Comparison of ENCODE assay signal across 8 mouse cellular contexts in genomic region chr16:45844049-45844780, GRCm38 (mm10).
DNase-seq lines count a peak whose midpoint lies in the region; ATAC-seq and TF ChIP-seq lines count a peak whose summit lies in the region.

No protein-coding gene starts in this region.

- H3K9me3 ChIP-seq in forebrain, embryonic 11.5 days (ENCODE audit: control insufficient read depth, low read length): no peaks in the 10 kb centered on the region
- no peaks in the 10 kb centered on the region for H3K9me3 ChIP-seq in heart, embryonic 14.5 days (ENCODE audit: control insufficient read depth, low read length)
- H3K9me3 ChIP-seq in kidney, postnatal 0 days (replicated peaks; ENCODE audit: low read length): no peaks in the 10 kb centered on the region
- no peaks in the 10 kb centered on the region for H3K9me3 ChIP-seq in stomach, postnatal 0 days (ENCODE audit: control insufficient read depth, low read length)

- no peaks in the 10 kb centered on the region; the same call in 1 of the 2 replicates for H3K27me3 ChIP-seq in forebrain, embryonic 11.5 days (ENCODE audit: control insufficient read depth, insufficient read depth, low read length)
- no peaks in the 10 kb centered on the region for H3K27me3 ChIP-seq in heart, embryonic 14.5 days (ENCODE audit: control insufficient read depth, insufficient read depth, low read length)
- H3K27me3 ChIP-seq in kidney, postnatal 0 days (ENCODE audit: insufficient read depth, low read length): no peaks in the 10 kb centered on the region
- H3K27me3 ChIP-seq in liver, adult 2 months (ENCODE audit: control insufficient read depth, insufficient read depth, low read length): no peaks in the 10 kb centered on the region
- H3K27me3 ChIP-seq in myocyte (ENCODE audit: control insufficient read depth, insufficient read depth, insufficient read length): no peaks in the 10 kb centered on the region
- no peaks in the 10 kb centered on the region for H3K27me3 ChIP-seq in stomach, postnatal 0 days (ENCODE audit: control insufficient read depth, insufficient read depth, low read length)

- WGBS in forebrain, embryonic 11.5 days: under 1% methylated on average over 44 of the region's 45 CpGs
- WGBS in heart, embryonic 14.5 days: 0% methylated on average over 37 of the region's 45 CpGs
- WGBS in kidney, postnatal 0 days: under 1% methylated on average over 43 of the region's 45 CpGs
- WGBS in liver, adult 2 months: 8% methylated on average over 45 of the region's 45 CpGs
- 1% methylated on average over 40 of the region's 45 CpGs for whole genome bisulfite sequencing in stomach, postnatal 0 days

- peak overlapping the region; percentile 78 for H3K4me2 ChIP-seq in forebrain, embryonic 11.5 days (ENCODE audit: low read depth, low read length, severe bottlenecking)
- peak overlapping the region; percentile 68 for H3K4me2 ChIP-seq in heart, embryonic 14.5 days (ENCODE audit: low read length)
- peak overlapping the region; percentile 76 for H3K4me2 ChIP-seq in kidney, postnatal 0 days (ENCODE audit: low read length)
- peak overlapping the region; percentile 91 for H3K4me2 ChIP-seq in myocyte (ENCODE audit: low read depth)
- peak overlapping the region; percentile 91 for H3K4me2 ChIP-seq in stomach, postnatal 0 days (replicated peaks; ENCODE audit: low read depth)

- peak; percentile 78 for TF ChIP-seq CTCF in kidney, postnatal 0 days (IDR thresholded peaks at IDR 0.05; ENCODE audit: low read depth)
- TF ChIP-seq CTCF in liver, adult 2 months (IDR thresholded peaks at IDR 0.05; ENCODE audit: low read depth, low read length): peak; percentile 74
- TF ChIP-seq CTCF in stomach, postnatal 0 days (IDR thresholded peaks at IDR 0.05; ENCODE audit: low read depth): peak; percentile 76

- H3K36me3 ChIP-seq in forebrain, embryonic 11.5 days (ENCODE audit: control insufficient read depth, insufficient read depth, low read length): no peaks in the 10 kb centered on the region
- no peaks in the 10 kb centered on the region for H3K36me3 ChIP-seq in heart, embryonic 14.5 days (ENCODE audit: control insufficient read depth, insufficient read depth, low read length)
- H3K36me3 ChIP-seq in kidney, postnatal 0 days (ENCODE audit: insufficient read depth, low read length): no peaks in the 10 kb centered on the region
- no peaks in the 10 kb centered on the region for H3K36me3 ChIP-seq in liver, adult 2 months (ENCODE audit: control insufficient read depth, insufficient read depth, low read length)
- H3K36me3 ChIP-seq in myocyte (ENCODE audit: control insufficient read depth, insufficient read depth): no peaks in the 10 kb centered on the region
- no peaks in the 10 kb centered on the region for H3K36me3 ChIP-seq in stomach, postnatal 0 days (ENCODE audit: control insufficient read depth, insufficient read depth, low read length)

- peaks cover 9% of the 10 kb centered on the region; the same call in 1 of the 2 replicates for H3K4me1 ChIP-seq in forebrain, embryonic 11.5 days (replicated peaks; ENCODE audit: control insufficient read depth, insufficient read depth, low read length)
- H3K4me1 ChIP-seq in heart, embryonic 14.5 days (ENCODE audit: control insufficient read depth in 2 of 2, insufficient read depth in 2 of 2, low read length in 2 of 2): peaks cover 10 to 39% of the 10 kb centered on the region in 2 experiments
- peaks cover 24% of the 10 kb centered on the region for H3K4me1 ChIP-seq in kidney, postnatal 0 days (replicated peaks; ENCODE audit: insufficient read depth, low read length)
- H3K4me1 ChIP-seq in liver, adult 2 months (ENCODE audit: control insufficient read depth, insufficient read depth, low read length): peaks cover 3% of the 10 kb centered on the region; the same call in 1 of the 2 replicates
- no peaks in the 10 kb centered on the region for H3K4me1 ChIP-seq in stomach, postnatal 0 days (replicated peaks; ENCODE audit: control insufficient read depth, insufficient read depth)

- H3K9ac ChIP-seq in forebrain, embryonic 11.5 days (ENCODE audit: low read length): peak overlapping the region; percentile 86
- H3K9ac ChIP-seq in heart, embryonic 14.5 days (ENCODE audit: low read length): peak overlapping the region; percentile 89
- H3K9ac ChIP-seq in kidney, postnatal 0 days (ENCODE audit: low read depth, low read length): peak overlapping the region; percentile 92
- H3K9ac ChIP-seq in liver, adult 2 months (ENCODE audit: low read depth, low read length): peak overlapping the region; percentile 91
- H3K9ac ChIP-seq in stomach, postnatal 0 days (ENCODE audit: low read length): peak overlapping the region; percentile 79

- DNase-seq in 3T3-L1 (ENCODE audit: low read depth, low spot score): peak; percentile 84
- DNase-seq in brain, adult 2 months (ENCODE audit: low read depth, low spot score): peak; percentile 52
- DNase-seq in forebrain, embryonic 11.5 days (ENCODE audit: low spot score): peak; percentile 92
- DNase-seq in kidney, postnatal 0 days (ENCODE audit: low spot score): peak; percentile 94
- DNase-seq in liver, adult 2 months (ENCODE audit: extremely low read depth, low read depth, low spot score): peak; percentile 9
- DNase-seq in stomach, postnatal 0 days (ENCODE audit: low spot score): peak; percentile 83

- H3ac ChIP-seq in myocyte (ENCODE audit: control insufficient read depth, insufficient read length): peak overlapping the region; percentile 49

- peak; percentile 72; the same call in 1 of the 2 replicates for TF ChIP-seq POLR2A in liver, adult 2 months (IDR thresholded peaks at IDR 0.05; ENCODE audit: extremely low read depth, insufficient read depth, low read length)
- peak; percentile 45 for TF ChIP-seq POLR2A in myocyte (IDR thresholded peaks at IDR 0.05; ENCODE audit: insufficient read length, low read depth)

- ATAC-seq in forebrain, embryonic 11.5 days (replicated peaks; ENCODE audit: low FRiP score): peak; percentile 96
- ATAC-seq in heart, embryonic 14.5 days (ENCODE audit: insufficient number of reproducible peaks, insufficient read depth, low FRiP score, low read depth): peak; percentile 94
- peak; percentile 96 for ATAC-seq in kidney, postnatal 0 days (replicated peaks; ENCODE audit: low FRiP score, low read depth)
- peak; percentile 93 for ATAC-seq in stomach, postnatal 0 days (ENCODE audit: low FRiP score, low TSS enrichment)

- no peak for TF ChIP-seq EP300 in stomach, postnatal 0 days (optimal IDR thresholded peaks at IDR 0.05)

- peak overlapping the region; percentile 65 for H3K4me3 ChIP-seq in forebrain, embryonic 11.5 days (ENCODE audit: low read depth, low read length)
- peak overlapping the region; percentile 62 for H3K4me3 ChIP-seq in heart, embryonic 14.5 days (ENCODE audit: control insufficient read depth in 1 of 2, insufficient read depth in 1 of 2, low read depth in 1 of 2, low read length in 2 of 2)
- H3K4me3 ChIP-seq in kidney, postnatal 0 days (replicated peaks; ENCODE audit: low read depth, low read length): peak overlapping the region; percentile 86
- H3K4me3 ChIP-seq in liver, adult 2 months (ENCODE audit: insufficient read depth, low read depth, low read length): peak overlapping the region; percentile 70
- H3K4me3 ChIP-seq in myocyte: peak overlapping the region; percentile 92
- peak overlapping the region; percentile 73 for H3K4me3 ChIP-seq in stomach, postnatal 0 days (ENCODE audit: low read depth, low read length)

- H3K79me2 ChIP-seq in liver, adult 2 months (ENCODE audit: control insufficient read depth, insufficient read depth, low read length): peaks cover 10% of the 10 kb centered on the region
- H3K79me2 ChIP-seq in myocyte (ENCODE audit: control insufficient read depth, insufficient read depth): peaks cover 60% of the 10 kb centered on the region

- H3K27ac ChIP-seq in forebrain, embryonic 11.5 days (ENCODE audit: low read depth, low read length): peak overlapping the region; percentile 21; the same call in 1 of the 2 replicates
- H3K27ac ChIP-seq in heart, embryonic 14.5 days (replicated peaks in 1 of 2; ENCODE audit: control insufficient read depth in 1 of 2, insufficient read depth in 1 of 2, low read depth in 2 of 2, low read length in 2 of 2): peak overlapping the region; percentile 87 to 89
- peak overlapping the region; percentile 94 for H3K27ac ChIP-seq in kidney, postnatal 0 days
- peak overlapping the region; percentile 72 for H3K27ac ChIP-seq in liver, adult 2 months (replicated peaks; ENCODE audit: insufficient read depth, low read depth, low read length)
- peak overlapping the region; percentile 91 for H3K27ac ChIP-seq in stomach, postnatal 0 days (replicated peaks)

TF ChIP-seq in myocyte, 11 proteins besides CTCF, POLR2A, EP300 and RAD21:
- TF ChIP-seq MYOD1 (IDR thresholded peaks at IDR 0.05; ENCODE audit: control insufficient read depth in 1 of 3, insufficient read length in 2 of 3, low read depth in 2 of 3) (peak in 2 of 3 experiments; percentile 4), POLR2AphosphoS2 (IDR thresholded peaks at IDR 0.05; ENCODE audit: insufficient read length, low read depth) (peak; percentile 77), E2F4 (IDR thresholded peaks at IDR 0.05; ENCODE audit: insufficient read depth) (no peak), SRF (IDR thresholded peaks at IDR 0.05; ENCODE audit: control insufficient read depth, insufficient read length, low read depth) (no peak), USF1 (IDR thresholded peaks at IDR 0.05; ENCODE audit: low read depth) (no peak)

Comparison
In these comparisons a context has a peak if more than half of its experiments do, and no peak if none do; other contexts are left out.
1. Peak in every context shown above with its lines: DNase-seq, ATAC-seq, H3K4me3 ChIP-seq and H3K27ac ChIP-seq.
2. DNase-seq: peak in every context shown above with its lines; median percentile 94 in kidney, postnatal 0 days; 92 in forebrain, embryonic 11.5 days; 84 in 3T3-L1; 83 in stomach, postnatal 0 days; 52 in brain, adult 2 months; 9 in liver, adult 2 months.
3. H3K27ac ChIP-seq: peak in every context shown above with its lines; median percentile 94 in kidney, postnatal 0 days; 91 in stomach, postnatal 0 days; 88 in heart, embryonic 14.5 days; 72 in liver, adult 2 months; 21 in forebrain, embryonic 11.5 days.